Mouse (Mus musculus) erythroblast, embryonic 14.5 days (primary cell): ENCODE measurements around the gene 2010111I01Rik.

ENCODE experiments used
- GATA1 ChIP-seq: IDR thresholded peaks from 2 replicates; pipeline ENCODE4 v1.6.1; 2012; ENCODE audit warnings: low read length, inconsistent platforms, mixed read lengths
- TAL1 ChIP-seq: IDR thresholded peaks from 3 replicates; pipeline ENCODE4 v1.6.1; 2012; ENCODE audit warnings: low read length, inconsistent platforms, mixed read lengths

- TF ChIP-seq GATA1: no peak
- no peak for TF ChIP-seq TAL1
Observed at GRCm38 (mm10) chr13:63230955-63231701, 266.4 kb downstream of the 2010111I01Rik start.
